Mouse (Mus musculus): ENCODE measurements at regions not wholly inside any gene's neighbourhood (a gene's known extent, or its start where the extent isn't known, plus 50 kb on each side); places are given as distances from the start of the nearest gene placed in this dataset.

DNA sequence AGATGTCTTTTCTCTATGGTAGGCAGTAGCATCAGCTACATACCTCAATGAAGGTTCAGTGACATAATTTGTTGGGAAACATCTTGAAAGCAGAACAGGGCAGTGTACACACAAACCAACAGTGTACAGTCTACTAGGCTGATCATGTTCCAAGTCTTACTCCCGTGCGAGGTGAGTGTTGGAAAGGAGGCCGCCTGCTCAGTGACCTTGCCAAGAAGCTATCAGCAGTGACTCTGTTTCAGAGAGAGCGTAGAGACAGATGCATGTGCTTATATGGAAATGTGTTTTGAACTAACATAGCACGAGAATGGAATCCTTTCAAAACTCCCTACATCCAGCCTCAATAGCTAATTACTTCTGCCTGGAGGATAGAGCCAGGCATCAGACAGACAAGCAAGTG lies 78.4 kb downstream of the Klf4 start:
- no peak for DNase-seq (ENCODE audit: low read depth in 1 of 2, low spot score in 2 of 2)
- Histone ChIP-seq H3K27ac (ENCODE audit: insufficient read depth, low read length) (no peak overlapping the region), H3K27me3 (ENCODE audit: control insufficient read depth, insufficient read depth, low read length) (no peaks in the 10 kb centered on the region), H3K36me3 (ENCODE audit: control insufficient read depth, insufficient read depth, low read length) (no peaks in the 10 kb centered on the region), H3K4me3 (ENCODE audit: extremely low read depth, insufficient read depth, insufficient read length) (no peak overlapping the region), H3K4me1 (ENCODE audit: control insufficient read depth, insufficient read depth, insufficient read length) (no peaks in the 10 kb centered on the region)
- TF ChIP-seq CTCF (IDR thresholded peaks at IDR 0.05; ENCODE audit: extremely low read depth, insufficient read depth, insufficient read length, insufficient replicate concordance) (no peak), POLR2A (IDR thresholded peaks at IDR 0.05; ENCODE audit: low read depth, low read length) (no peak)
- 89% methylated on average over 5 of the region's 5 CpGs for WGBS

DNA sequence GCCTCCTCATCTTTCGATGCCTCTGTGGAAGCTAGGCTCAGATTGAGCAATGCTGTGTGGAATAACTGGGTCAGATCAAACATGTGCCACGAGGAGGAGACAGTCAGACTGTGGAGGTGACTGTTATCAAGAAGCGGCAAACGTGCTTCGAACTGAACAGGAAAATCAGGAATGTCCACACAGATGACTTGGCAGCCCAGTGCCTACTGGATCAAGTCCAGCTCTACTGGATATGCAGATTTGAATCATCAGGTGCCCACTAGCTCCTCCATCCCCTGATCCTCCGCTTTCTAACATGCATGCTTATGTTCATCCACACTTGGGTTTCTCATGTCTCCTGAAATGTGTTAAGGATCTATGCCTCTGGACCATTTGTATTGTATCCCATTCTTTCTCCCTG lies 79.7 kb downstream of the Klf4 start:
- no peak for TF ChIP-seq CTCF (IDR thresholded peaks at IDR 0.05; ENCODE audit: extremely low read depth, insufficient read depth, insufficient read length, insufficient replicate concordance)
- TF ChIP-seq POLR2A (IDR thresholded peaks at IDR 0.05; ENCODE audit: low read depth, low read length): no peak

DNA sequence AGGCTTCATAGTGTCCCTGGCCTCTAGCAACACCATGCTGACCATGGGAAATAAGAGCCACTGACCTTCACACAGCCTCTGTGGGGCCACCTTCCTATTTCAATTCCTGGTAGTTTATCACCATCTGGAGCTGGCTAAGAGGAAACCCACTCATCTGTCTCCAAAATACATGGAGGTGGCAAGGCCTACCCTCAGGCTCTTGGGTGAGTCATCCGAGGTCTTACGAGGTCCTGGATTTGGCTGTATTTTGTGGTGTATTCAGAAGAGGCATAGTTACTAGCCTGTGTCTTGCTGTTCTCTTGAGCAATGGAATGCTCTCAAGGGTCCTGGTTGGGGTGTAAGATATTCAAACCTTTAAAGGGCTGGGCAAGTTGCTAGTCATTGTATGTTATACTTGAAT lies 80.6 kb downstream of the Klf4 start:
- TF ChIP-seq CTCF (IDR thresholded peaks at IDR 0.05; ENCODE audit: extremely low read depth, insufficient read depth, insufficient read length, insufficient replicate concordance) (no peak), POLR2A (IDR thresholded peaks at IDR 0.05; ENCODE audit: low read depth, low read length) (no peak)
- Histone ChIP-seq H3K27me3 (ENCODE audit: control insufficient read depth, insufficient read depth, low read length) (no peaks in the 10 kb centered on the region), H3K4me1 (ENCODE audit: control insufficient read depth, insufficient read depth, insufficient read length) (no peaks in the 10 kb centered on the region), H3K36me3 (ENCODE audit: control insufficient read depth, insufficient read depth, low read length) (no peaks in the 10 kb centered on the region), H3K4me3 (ENCODE audit: extremely low read depth, insufficient read depth, insufficient read length) (no peak overlapping the region), H3K27ac (ENCODE audit: insufficient read depth, low read length) (no peak overlapping the region)
- WGBS: 81% methylated on average over 2 of the region's 2 CpGs
- no peak for DNase-seq (ENCODE audit: low read depth in 1 of 2, low spot score in 2 of 2)

More for the DNA sequence above, 79.7 kb downstream of the Klf4 start:
- Histone ChIP-seq H3K4me3 (ENCODE audit: extremely low read depth, insufficient read depth, insufficient read length) (no peak overlapping the region), H3K27me3 (ENCODE audit: control insufficient read depth, insufficient read depth, low read length) (no peaks in the 10 kb centered on the region), H3K4me1 (ENCODE audit: control insufficient read depth, insufficient read depth, insufficient read length) (no peaks in the 10 kb centered on the region), H3K36me3 (ENCODE audit: control insufficient read depth, insufficient read depth, low read length) (no peaks in the 10 kb centered on the region), H3K27ac (ENCODE audit: insufficient read depth, low read length) (no peak overlapping the region)
- no peak for DNase-seq (ENCODE audit: low read depth in 1 of 2, low spot score in 2 of 2)
- 90% methylated on average over 6 of the region's 6 CpGs for WGBS

DNA sequence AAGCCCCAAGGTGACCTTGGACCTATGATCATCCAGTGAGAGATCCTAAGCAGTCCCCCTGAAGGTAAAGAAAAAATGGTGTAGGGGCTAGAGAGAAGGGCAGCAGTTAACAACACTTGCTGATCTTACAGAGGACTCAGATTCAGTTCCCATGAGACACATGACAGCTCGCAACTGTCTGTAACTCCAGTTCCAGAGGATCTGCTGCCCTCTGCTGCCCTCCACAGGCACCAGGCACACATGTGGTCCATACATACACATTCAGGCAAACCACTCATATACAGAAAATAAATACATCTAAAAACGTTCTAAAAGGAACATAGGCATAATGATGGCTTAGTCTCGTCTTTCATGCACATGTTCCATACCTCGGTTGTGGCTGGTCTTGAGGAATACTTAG lies 81.2 kb downstream of the Klf4 start:
- Histone ChIP-seq H3K27ac (ENCODE audit: insufficient read depth, low read length) (no peak overlapping the region), H3K27me3 (ENCODE audit: control insufficient read depth, insufficient read depth, low read length) (no peaks in the 10 kb centered on the region), H3K4me3 (ENCODE audit: extremely low read depth, insufficient read depth, insufficient read length) (no peak overlapping the region), H3K36me3 (ENCODE audit: control insufficient read depth, insufficient read depth, low read length) (no peaks in the 10 kb centered on the region), H3K4me1 (ENCODE audit: control insufficient read depth, insufficient read depth, insufficient read length) (no peaks in the 10 kb centered on the region)
- WGBS: 59% methylated on average over 4 of the region's 4 CpGs
- DNase-seq (ENCODE audit: low read depth in 1 of 2, low spot score in 2 of 2): peak in 1 of 2 experiments; percentile 10
- peak; percentile 23; the same call in 1 of the 2 replicates for TF ChIP-seq CTCF (IDR thresholded peaks at IDR 0.05; ENCODE audit: extremely low read depth, insufficient read depth, insufficient read length, insufficient replicate concordance)
- TF ChIP-seq POLR2A (IDR thresholded peaks at IDR 0.05; ENCODE audit: low read depth, low read length): no peak

DNA sequence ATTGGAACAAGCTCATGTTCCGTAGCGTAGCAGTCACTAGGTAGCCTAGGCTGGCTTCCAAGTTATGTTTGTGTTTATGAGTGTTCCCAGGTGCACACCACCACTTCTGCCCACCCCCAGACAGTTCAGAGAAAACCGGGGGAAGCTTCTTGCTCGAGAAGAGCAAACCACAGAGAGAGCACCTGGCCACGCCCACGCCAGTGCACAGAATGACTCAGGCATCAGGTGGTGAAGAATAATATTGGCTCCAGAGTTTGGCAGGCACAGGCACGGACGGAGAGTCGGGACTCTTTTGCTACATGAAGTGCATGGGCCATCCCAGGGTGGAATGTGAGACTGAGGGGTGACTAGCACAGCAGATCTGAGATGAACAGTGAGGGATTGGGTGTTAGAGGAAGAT lies 88.8 kb downstream of the Klf4 start:
- H3K27me3 ChIP-seq (ENCODE audit: control insufficient read depth, insufficient read depth, low read length): no peaks in the 10 kb centered on the region
- WGBS: 57% methylated on average over 9 of the region's 9 CpGs
- no peaks in the 10 kb centered on the region for H3K36me3 ChIP-seq (ENCODE audit: control insufficient read depth, insufficient read depth, low read length)
- H3K4me3 ChIP-seq (ENCODE audit: extremely low read depth, insufficient read depth, insufficient read length): no peak overlapping the region
- H3K4me1 ChIP-seq (ENCODE audit: control insufficient read depth, insufficient read depth, insufficient read length): no peaks in the 10 kb centered on the region; the same call in 1 of the 2 replicates
- TF ChIP-seq POLR2A (IDR thresholded peaks at IDR 0.05; ENCODE audit: low read depth, low read length): no peak
- TF ChIP-seq CTCF (IDR thresholded peaks at IDR 0.05; ENCODE audit: extremely low read depth, insufficient read depth, insufficient read length, insufficient replicate concordance): no peak
- DNase-seq (ENCODE audit: low read depth in 1 of 2, low spot score in 2 of 2): no peak
- no peak overlapping the region for H3K27ac ChIP-seq (ENCODE audit: insufficient read depth, low read length)

DNA sequence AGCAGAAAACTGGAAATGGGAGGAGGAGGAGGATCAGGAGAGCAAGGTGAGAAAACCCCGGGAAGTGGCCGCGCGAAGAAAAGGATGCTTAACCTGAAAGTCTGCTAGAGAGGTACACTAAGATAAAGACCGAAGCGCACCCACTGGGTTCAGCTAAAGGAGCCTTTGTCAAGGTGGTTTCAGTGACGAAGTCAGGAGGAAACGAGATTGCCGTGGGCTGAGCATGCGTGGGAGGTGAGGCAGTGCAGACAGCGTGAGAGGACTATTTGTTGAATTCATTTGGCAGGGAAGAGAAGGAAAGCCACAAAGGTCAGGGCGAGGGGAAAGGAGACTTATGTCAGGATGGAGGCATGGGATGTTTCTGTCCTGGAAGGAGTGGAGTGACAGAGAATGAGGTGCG lies 90.2 kb downstream of the Klf4 start:
- H3K4me1 ChIP-seq (ENCODE audit: control insufficient read depth, insufficient read depth, insufficient read length): no peaks in the 10 kb centered on the region; the same call in 1 of the 2 replicates
- WGBS: 66% methylated on average over 13 of the region's 13 CpGs
- DNase-seq (ENCODE audit: low read depth in 1 of 2, low spot score in 2 of 2): no peak
- H3K36me3 ChIP-seq (ENCODE audit: control insufficient read depth, insufficient read depth, low read length): no peaks in the 10 kb centered on the region
- no peak overlapping the region for H3K4me3 ChIP-seq (ENCODE audit: extremely low read depth, insufficient read depth, insufficient read length)
- H3K27ac ChIP-seq (ENCODE audit: insufficient read depth, low read length): no peak overlapping the region
- no peaks in the 10 kb centered on the region for H3K27me3 ChIP-seq (ENCODE audit: control insufficient read depth, insufficient read depth, low read length)
- TF ChIP-seq POLR2A (IDR thresholded peaks at IDR 0.05; ENCODE audit: low read depth, low read length): no peak
- no peak for TF ChIP-seq CTCF (IDR thresholded peaks at IDR 0.05; ENCODE audit: extremely low read depth, insufficient read depth, insufficient read length, insufficient replicate concordance)
